Mouse (Mus musculus): ENCODE results near the gene Pde4dip. TPM values are rescaled to one million over a fixed set of nuclear protein-coding genes. Genes with fewer than 3 reads are reported as not detected.

Gene Pde4dip
- polyA plus RNA-seq, 1 experiment from 2014 or later, result 76.6 TPM

- 89% methylated on average over 3 of the region's 3 CpGs for WGBS
- H3K4me2 ChIP-seq (replicated peaks), result no peak overlapping the region
- no peak for ATAC-seq (ENCODE audit: low FRiP score)
- H3K4me1 ChIP-seq (replicated peaks; ENCODE audit: control insufficient read depth, insufficient read depth, low read length), result no peaks in the 10 kb centered on the region
- no peaks in the 10 kb centered on the region for H3K9me3 ChIP-seq (ENCODE audit: control insufficient read depth, low read length)
- H3K9ac ChIP-seq, result no peak overlapping the region
- no peaks in the 10 kb centered on the region for H3K27me3 ChIP-seq (ENCODE audit: control insufficient read depth, insufficient read depth, low read length)
- no peaks in the 10 kb centered on the region for H3K36me3 ChIP-seq (replicated peaks; ENCODE audit: control insufficient read depth, insufficient read depth)
- no peak overlapping the region for H3K27ac ChIP-seq
- H3K4me3 ChIP-seq (replicated peaks; ENCODE audit: low read length), result no peak overlapping the region
- DNase-seq (ENCODE audit: low spot score), result no peak
These were observed 87.3 kb downstream of the Pde4dip start for GRCm38 (mm10) chr3:97801178-97801699.

- Histone ChIP-seq H3K27ac (no peak overlapping the region), H3K9ac (no peak overlapping the region), H3K4me3 (replicated peaks; ENCODE audit: low read length) (no peak overlapping the region), H3K9me3 (ENCODE audit: control insufficient read depth, low read length) (no peaks in the 10 kb centered on the region), H3K36me3 (replicated peaks; ENCODE audit: control insufficient read depth, insufficient read depth) (no peaks in the 10 kb centered on the region), H3K27me3 (ENCODE audit: control insufficient read depth, insufficient read depth, low read length) (no peaks in the 10 kb centered on the region), H3K4me2 (replicated peaks) (no peak overlapping the region), H3K4me1 (replicated peaks; ENCODE audit: control insufficient read depth, insufficient read depth, low read length) (no peaks in the 10 kb centered on the region)
- no peak for ATAC-seq (ENCODE audit: low FRiP score)
- DNase-seq (ENCODE audit: low spot score), result no peak
- WGBS, result 92% methylated on average over 5 of the region's 5 CpGs
These were observed 87.8 kb downstream of the Pde4dip start for GRCm38 (mm10) chr3:97800657-97801056.

- H3K9me3 ChIP-seq (ENCODE audit: control insufficient read depth, low read length), result no peaks in the 10 kb centered on the region
- no peaks in the 10 kb centered on the region for H3K27me3 ChIP-seq (ENCODE audit: control insufficient read depth, insufficient read depth, low read length)
- H3K4me1 ChIP-seq (replicated peaks; ENCODE audit: control insufficient read depth, insufficient read depth, low read length), result no peaks in the 10 kb centered on the region
- WGBS, result 82% methylated on average over 3 of the region's 3 CpGs
- no peaks in the 10 kb centered on the region for H3K36me3 ChIP-seq (replicated peaks; ENCODE audit: control insufficient read depth, insufficient read depth)
- no peak for DNase-seq (ENCODE audit: low spot score)
- no peak overlapping the region for H3K4me2 ChIP-seq (replicated peaks)
- no peak for ATAC-seq (ENCODE audit: low FRiP score)
- H3K9ac ChIP-seq, result no peak overlapping the region
- H3K27ac ChIP-seq, result no peak overlapping the region
- H3K4me3 ChIP-seq (replicated peaks; ENCODE audit: low read length), result no peak overlapping the region
These were observed 88.5 kb downstream of the Pde4dip start for GRCm38 (mm10) chr3:97800004-97800403.

GRCm38 (mm10) chr3:97799267-97799666, 89.2 kb downstream of the Pde4dip start:
- Histone ChIP-seq H3K4me1 (replicated peaks; ENCODE audit: control insufficient read depth, insufficient read depth, low read length) (no peaks in the 10 kb centered on the region), H3K9ac (no peak overlapping the region), H3K9me3 (ENCODE audit: control insufficient read depth, low read length) (no peaks in the 10 kb centered on the region), H3K4me2 (replicated peaks) (no peak overlapping the region), H3K27me3 (ENCODE audit: control insufficient read depth, insufficient read depth, low read length) (no peaks in the 10 kb centered on the region), H3K36me3 (replicated peaks; ENCODE audit: control insufficient read depth, insufficient read depth) (no peaks in the 10 kb centered on the region), H3K27ac (no peak overlapping the region), H3K4me3 (replicated peaks; ENCODE audit: low read length) (no peak overlapping the region)
- no peak for ATAC-seq (ENCODE audit: low FRiP score)
- WGBS, result 64% methylated on average over 3 of the region's 3 CpGs
- no peak for DNase-seq (ENCODE audit: low spot score)

- H3K9ac ChIP-seq, result no peak overlapping the region
- 83% methylated on average over 6 of the region's 6 CpGs for WGBS
These were observed 91.1 kb downstream of the Pde4dip start for GRCm38 (mm10) chr3:97797371-97797770.

GRCm38 (mm10) chr3:97793995-97794394, 94.5 kb downstream of the Pde4dip start:
- no peak overlapping the region for H3K27ac ChIP-seq
- no peaks in the 10 kb centered on the region for H3K4me1 ChIP-seq (replicated peaks; ENCODE audit: control insufficient read depth, insufficient read depth, low read length)
- no peak for DNase-seq (ENCODE audit: low spot score)
- H3K9me3 ChIP-seq (ENCODE audit: control insufficient read depth, low read length), result 0 out of 2 replicates have a peak, but pooled peaks cover 5% of the 10 kb centered on the region
- H3K9ac ChIP-seq, result no peak overlapping the region
- no peak overlapping the region for H3K4me2 ChIP-seq (replicated peaks)
- no peak overlapping the region for H3K4me3 ChIP-seq (replicated peaks; ENCODE audit: low read length)
- 70% methylated on average over 8 of the region's 8 CpGs for WGBS
- H3K27me3 ChIP-seq (ENCODE audit: control insufficient read depth, insufficient read depth, low read length), result no peaks in the 10 kb centered on the region
- ATAC-seq (ENCODE audit: low FRiP score), result no peak
- peaks cover 4% of the 10 kb centered on the region; the same call in 1 of the 2 replicates for H3K36me3 ChIP-seq (replicated peaks; ENCODE audit: control insufficient read depth, insufficient read depth)

More at GRCm38 (mm10) chr3:97797371-97797770, 91.1 kb downstream of the Pde4dip start:
- H3K4me2 ChIP-seq (replicated peaks), result no peak overlapping the region
- no peaks in the 10 kb centered on the region for H3K27me3 ChIP-seq (ENCODE audit: control insufficient read depth, insufficient read depth, low read length)
- DNase-seq (ENCODE audit: low spot score) (no peak), ATAC-seq (ENCODE audit: low FRiP score) (no peak)
- H3K36me3 ChIP-seq (replicated peaks; ENCODE audit: control insufficient read depth, insufficient read depth), result no peaks in the 10 kb centered on the region
- no peaks in the 10 kb centered on the region for H3K4me1 ChIP-seq (replicated peaks; ENCODE audit: control insufficient read depth, insufficient read depth, low read length)
- H3K9me3 ChIP-seq (ENCODE audit: control insufficient read depth, low read length), result no peaks in the 10 kb centered on the region
- no peak overlapping the region for H3K27ac ChIP-seq
- H3K4me3 ChIP-seq (replicated peaks; ENCODE audit: low read length), result no peak overlapping the region

- no peaks in the 10 kb centered on the region for H3K4me1 ChIP-seq (replicated peaks; ENCODE audit: control insufficient read depth, insufficient read depth, low read length)
- H3K4me3 ChIP-seq (replicated peaks; ENCODE audit: low read length), result no peak overlapping the region
- no peak overlapping the region for H3K4me2 ChIP-seq (replicated peaks)
- H3K9me3 ChIP-seq (ENCODE audit: control insufficient read depth, low read length), result 0 out of 2 replicates have a peak, but pooled peaks cover 8% of the 10 kb centered on the region
- DNase-seq (ENCODE audit: low spot score), result no peak
- no peak for ATAC-seq (ENCODE audit: low FRiP score)
- H3K27ac ChIP-seq, result no peak overlapping the region
- WGBS, result 84% methylated on average over 1 of the region's 1 CpGs
- H3K27me3 ChIP-seq (ENCODE audit: control insufficient read depth, insufficient read depth, low read length), result no peaks in the 10 kb centered on the region
- peaks cover 4% of the 10 kb centered on the region; the same call in 1 of the 2 replicates for H3K36me3 ChIP-seq (replicated peaks; ENCODE audit: control insufficient read depth, insufficient read depth)
- H3K9ac ChIP-seq, result no peak overlapping the region
These were observed 98.4 kb downstream of the Pde4dip start for GRCm38 (mm10) chr3:97790150-97790549.

GRCm38 (mm10) chr3:97789317-97789716, 99.2 kb downstream of the Pde4dip start:
- Histone ChIP-seq H3K27me3 (ENCODE audit: control insufficient read depth, insufficient read depth, low read length) (no peaks in the 10 kb centered on the region), H3K4me2 (replicated peaks) (no peak overlapping the region), H3K9ac (no peak overlapping the region), H3K9me3 (ENCODE audit: control insufficient read depth, low read length) (0 out of 2 replicates have a peak, but pooled peaks cover 8% of the 10 kb centered on the region), H3K36me3 (replicated peaks; ENCODE audit: control insufficient read depth, insufficient read depth) (peaks cover 4% of the 10 kb centered on the region; the same call in 1 of the 2 replicates), H3K4me1 (replicated peaks; ENCODE audit: control insufficient read depth, insufficient read depth, low read length) (no peaks in the 10 kb centered on the region), H3K4me3 (replicated peaks; ENCODE audit: low read length) (no peak overlapping the region), H3K27ac (no peak overlapping the region)
- DNase-seq (ENCODE audit: low spot score) (no peak), ATAC-seq (ENCODE audit: low FRiP score) (no peak)

GRCm38 (mm10) chr3:97776195-97776594, 112.3 kb downstream of the Pde4dip start:
- no peak overlapping the region for H3K4me2 ChIP-seq (replicated peaks)
- no peaks in the 10 kb centered on the region for H3K4me1 ChIP-seq (replicated peaks; ENCODE audit: control insufficient read depth, insufficient read depth, low read length)
- no peaks in the 10 kb centered on the region for H3K36me3 ChIP-seq (replicated peaks; ENCODE audit: control insufficient read depth, insufficient read depth)
- WGBS, result 38% methylated on average over 4 of the region's 4 CpGs
- H3K27me3 ChIP-seq (ENCODE audit: control insufficient read depth, insufficient read depth, low read length), result no peaks in the 10 kb centered on the region
- no peak overlapping the region for H3K27ac ChIP-seq
- ATAC-seq (ENCODE audit: low FRiP score) (no peak), DNase-seq (ENCODE audit: low spot score) (peak; percentile 42)
- H3K4me3 ChIP-seq (replicated peaks; ENCODE audit: low read length), result no peak overlapping the region
- H3K9ac ChIP-seq, result no peak overlapping the region
- no peaks in the 10 kb centered on the region for H3K9me3 ChIP-seq (ENCODE audit: control insufficient read depth, low read length)

GRCm38 (mm10) chr3:97775742-97776141, 112.8 kb downstream of the Pde4dip start:
- H3K27ac ChIP-seq, result no peak overlapping the region
- no peak for ATAC-seq (ENCODE audit: low FRiP score)
- 78% methylated on average over 2 of the region's 2 CpGs for WGBS

More at GRCm38 (mm10) chr3:97775742-97776141, 112.8 kb downstream of the Pde4dip start:
- Histone ChIP-seq H3K4me3 (replicated peaks; ENCODE audit: low read length) (no peak overlapping the region), H3K27me3 (ENCODE audit: control insufficient read depth, insufficient read depth, low read length) (no peaks in the 10 kb centered on the region), H3K36me3 (replicated peaks; ENCODE audit: control insufficient read depth, insufficient read depth) (no peaks in the 10 kb centered on the region), H3K4me1 (replicated peaks; ENCODE audit: control insufficient read depth, insufficient read depth, low read length) (no peaks in the 10 kb centered on the region), H3K9ac (no peak overlapping the region), H3K9me3 (ENCODE audit: control insufficient read depth, low read length) (no peaks in the 10 kb centered on the region), H3K4me2 (replicated peaks) (no peak overlapping the region)
- no peak for DNase-seq (ENCODE audit: low spot score)

Measured in hindbrain, embryonic 14.5 days (tissue).